Mouse (Mus musculus): ENCODE results near the gene Zfp128. TPM values are rescaled to one million over a fixed set of nuclear protein-coding genes. Genes with fewer than 3 reads are reported as not detected.
"Not testable (repeated sequence)": the region's sequence is repeated elsewhere in the genome, so short reads cannot be mapped to it uniquely, and the experiment has no call there.

Zfp128 gene
- polyA plus RNA-seq, 1 experiment from 2014 or later: 4.9 TPM

DNA sequence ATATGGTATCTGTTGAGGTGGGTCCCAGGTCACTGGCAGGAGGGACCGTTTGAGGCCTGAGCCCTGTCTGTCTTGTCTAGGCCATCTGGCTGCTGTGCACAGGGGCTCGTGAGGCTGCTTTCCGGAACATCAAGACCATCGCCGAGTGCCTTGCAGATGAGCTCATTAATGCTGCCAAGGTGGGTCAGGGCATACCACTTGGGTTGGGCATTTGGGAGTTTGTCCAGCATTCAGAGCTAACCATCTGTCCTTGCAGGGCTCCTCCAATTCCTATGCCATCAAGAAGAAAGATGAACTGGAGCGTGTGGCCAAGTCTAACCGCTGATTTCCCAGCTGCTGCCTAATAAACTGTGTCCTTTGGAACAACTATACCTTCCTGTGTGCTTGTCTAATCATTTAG, 45.3 kb downstream of the Zfp128 start:
- Histone ChIP-seq H3K4me2 (no peak overlapping the region), H3K4me1 (peaks cover 41% of the 10 kb centered on the region), H3K9me3 (no peaks in the 10 kb centered on the region), H3K36me3 (peaks cover 42% of the 10 kb centered on the region), H3K27me3 (peaks cover 41% of the 10 kb centered on the region; the same call in 1 of the 2 replicates), H3K27ac (no peak overlapping the region), H3K4me3 (no peak overlapping the region), H3K9ac (no peak overlapping the region)
- 82% methylated on average over 7 of the region's 7 CpGs for WGBS
- ATAC-seq (ENCODE audit: insufficient number of reproducible peaks, low FRiP score, low TSS enrichment, low read depth): no peak

- Histone ChIP-seq H3K27ac (no peak within 1 kb of the TSS), H3K4me3 (peak within 1 kb of the TSS; percentile 38), H3K9ac (peak within 1 kb of the TSS; percentile 35; the same call in 1 of the 2 replicates), H3K27me3 (peaks cover 41% of the 10 kb centered on the region; the same call in 1 of the 2 replicates), H3K36me3 (peaks cover 42% of the 10 kb centered on the region), H3K4me1 (peaks cover 41% of the 10 kb centered on the region), H3K4me2 (peak within 1 kb of the TSS; percentile 66), H3K9me3 (no peaks in the 10 kb centered on the region)
- 18% methylated on average over 8 of the region's 8 CpGs for WGBS
- ATAC-seq (ENCODE audit: insufficient number of reproducible peaks, low FRiP score, low TSS enrichment, low read depth): peak; percentile 27; the same call in 1 of the 2 replicates
Measured at GRCm38 (mm10) chr7:12927191-12927680, 46.3 kb downstream of the Zfp128 start, which contains the start of gene Rnf225. TSS of gene Rnf225 (plus strand) at chr7:12927416.

DNA sequence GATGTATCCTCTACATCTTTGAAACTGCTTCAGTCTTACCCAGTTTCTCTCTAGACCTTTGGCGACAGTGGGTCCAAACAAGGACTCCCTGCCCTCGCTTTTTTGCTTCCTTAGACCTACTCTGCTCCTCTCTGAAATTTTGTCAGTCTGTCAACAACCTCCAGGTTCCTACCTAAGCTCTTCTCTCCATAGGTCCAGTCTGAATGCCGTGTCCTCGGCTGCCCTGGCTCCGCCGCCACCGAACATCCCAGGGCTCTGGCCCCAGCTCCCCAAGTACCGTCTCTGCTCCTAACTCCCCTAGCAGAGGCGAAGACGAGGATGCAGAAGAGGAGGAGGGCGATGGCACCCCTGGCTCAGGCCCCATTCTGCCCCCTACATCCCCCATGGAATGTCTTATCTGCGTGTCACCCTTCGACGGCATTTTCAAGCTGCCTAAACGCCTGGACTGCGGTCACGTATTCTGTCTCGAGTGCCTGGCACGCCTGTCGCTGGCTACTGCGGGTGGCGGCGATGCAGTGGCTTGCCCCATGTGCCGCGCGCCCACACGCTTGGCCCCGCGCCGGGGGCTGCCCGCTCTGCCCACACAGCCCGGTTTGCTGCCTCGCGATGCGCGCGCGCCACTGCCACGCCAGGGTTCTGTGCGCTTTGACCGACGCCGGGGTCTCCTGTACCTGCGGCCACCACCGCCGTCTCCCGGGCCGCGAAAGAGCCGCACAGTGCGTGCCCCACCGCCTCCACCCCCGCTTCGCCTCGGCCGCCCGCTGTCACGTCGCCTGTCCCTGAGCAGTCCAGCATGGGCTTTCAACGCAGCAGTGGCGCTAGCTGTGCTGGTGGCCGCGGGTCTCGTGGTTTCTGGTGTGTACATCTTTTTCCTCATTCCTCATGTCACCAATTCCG, 47.0 kb downstream of the Zfp128 start:
- Histone ChIP-seq H3K36me3 (peaks cover 42% of the 10 kb centered on the region), H3K27me3 (peaks cover 41% of the 10 kb centered on the region; the same call in 1 of the 2 replicates), H3K4me3 (peak overlapping the region; percentile 38), H3K9me3 (no peaks in the 10 kb centered on the region), H3K4me1 (peaks cover 38% of the 10 kb centered on the region), H3K4me2 (peak overlapping the region; percentile 66), H3K9ac (peak overlapping the region; percentile 35; the same call in 1 of the 2 replicates), H3K27ac (no peak overlapping the region)
- 0 out of 2 replicates have a peak, but pooled peaks have one; percentile 27 for ATAC-seq (ENCODE audit: insufficient number of reproducible peaks, low FRiP score, low TSS enrichment, low read depth)
- WGBS: 4% methylated on average over 65 of the region's 65 CpGs

DNA sequence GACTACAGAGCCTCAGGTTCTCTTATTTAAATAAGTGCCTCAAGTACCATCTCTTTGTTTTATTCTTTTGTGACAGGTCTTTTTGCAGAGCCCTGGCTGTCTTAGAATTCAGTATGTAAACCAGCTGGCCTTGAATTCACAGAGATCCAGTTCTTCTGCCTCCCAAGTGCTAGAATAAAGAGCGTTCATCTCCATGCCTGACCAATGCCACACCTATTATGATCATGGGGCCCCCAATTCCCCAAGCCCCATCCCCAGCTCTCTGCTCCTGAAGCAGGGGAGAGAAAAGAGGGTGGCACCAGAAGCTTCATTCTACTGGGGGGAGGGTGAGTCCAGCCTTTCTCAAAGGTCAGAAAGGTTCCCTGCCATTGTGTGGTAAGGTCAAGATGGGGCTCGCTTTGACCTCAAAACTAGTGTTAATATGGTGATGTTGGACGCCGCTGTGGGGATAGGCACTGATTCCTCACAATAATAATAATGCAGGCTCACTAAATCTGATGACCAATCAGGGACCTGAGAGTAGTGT, 52.7 kb downstream of the Zfp128 start:
- Histone ChIP-seq H3K9me3 (no peaks in the 10 kb centered on the region), H3K4me3 (no peak overlapping the region), H3K36me3 (no peaks in the 10 kb centered on the region), H3K27ac (no peak overlapping the region), H3K27me3 (peaks cover 5% of the 10 kb centered on the region; the same call in 1 of the 2 replicates), H3K4me1 (no peaks in the 10 kb centered on the region), H3K9ac (no peak overlapping the region), H3K4me2 (no peak overlapping the region)
- ATAC-seq (ENCODE audit: insufficient number of reproducible peaks, low FRiP score, low TSS enrichment, low read depth): no peak
- WGBS: 80% methylated on average over 4 of the region's 4 CpGs

GRCm38 (mm10) chr7:12934808-12935207, 53.8 kb downstream of the Zfp128 start:
- H3K4me2 ChIP-seq: no peak overlapping the region
- H3K36me3 ChIP-seq: no peaks in the 10 kb centered on the region
- WGBS: 76% methylated on average over 3 of the region's 3 CpGs
- H3K9ac ChIP-seq: no peak overlapping the region
- no peaks in the 10 kb centered on the region for H3K27me3 ChIP-seq
- ATAC-seq (ENCODE audit: insufficient number of reproducible peaks, low FRiP score, low TSS enrichment, low read depth): no peak
- no peak overlapping the region for H3K27ac ChIP-seq
- no peaks in the 10 kb centered on the region for H3K9me3 ChIP-seq
- H3K4me1 ChIP-seq: no peaks in the 10 kb centered on the region
- no peak overlapping the region for H3K4me3 ChIP-seq

DNA sequence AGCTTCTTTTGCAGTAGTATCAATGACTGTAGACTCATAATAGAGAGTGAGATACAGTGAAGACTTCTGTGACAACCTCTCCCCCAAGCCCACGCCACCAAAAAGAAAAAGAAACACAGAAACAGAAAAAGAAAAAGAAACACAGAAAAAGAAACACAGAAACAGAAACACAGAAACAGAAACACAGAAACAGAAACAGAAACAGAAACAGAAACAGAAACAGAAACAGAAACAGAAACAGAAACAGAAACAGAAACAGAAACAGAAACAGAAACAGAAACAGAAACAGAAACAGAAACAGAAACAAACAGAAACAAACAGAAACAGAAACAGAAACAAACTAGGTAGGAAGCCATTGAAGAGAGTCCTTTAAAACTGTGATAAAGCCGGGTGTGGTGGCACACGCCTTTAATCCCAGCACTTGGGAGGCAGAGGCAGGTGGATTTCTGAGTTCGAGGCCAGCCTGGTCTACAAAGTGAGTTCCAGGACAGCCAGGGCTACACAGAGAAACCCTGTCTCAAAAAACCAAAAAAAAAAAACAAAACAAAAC, 56.4 kb downstream of the Zfp128 start:
- not testable (repeated sequence) for H3K9me3 ChIP-seq; H3K9ac ChIP-seq; H3K4me1 ChIP-seq; H3K27me3 ChIP-seq; H3K4me2 ChIP-seq; ATAC-seq (ENCODE audit: insufficient number of reproducible peaks, low FRiP score, low TSS enrichment, low read depth); H3K4me3 ChIP-seq; H3K36me3 ChIP-seq; H3K27ac ChIP-seq
- WGBS: 84% methylated on average over 4 of the region's 4 CpGs

DNA sequence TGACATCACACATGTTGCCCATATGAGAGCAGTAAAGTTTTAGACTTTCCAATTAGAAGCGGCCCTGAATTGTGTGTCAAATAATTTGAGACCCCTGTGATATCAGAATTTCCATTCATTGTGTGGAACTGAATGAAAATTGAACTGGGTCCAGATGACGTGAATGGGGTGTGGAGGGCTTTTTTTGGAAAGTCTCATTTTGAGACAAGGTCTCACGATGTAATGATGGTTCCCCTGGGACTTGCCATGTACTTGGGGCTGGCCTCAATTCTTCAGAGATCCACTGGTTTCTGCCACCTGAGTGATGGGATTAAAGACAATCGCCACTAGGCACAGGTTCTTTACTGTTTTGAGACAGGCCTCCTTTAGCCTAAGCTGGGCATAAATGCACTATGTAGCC, 59.6 kb downstream of the Zfp128 start:
- WGBS: 62% methylated on average over 4 of the region's 4 CpGs
- Histone ChIP-seq H3K9ac (no peak overlapping the region), H3K36me3 (no peaks in the 10 kb centered on the region), H3K4me1 (no peaks in the 10 kb centered on the region), H3K27ac (no peak overlapping the region), H3K4me3 (no peak overlapping the region), H3K4me2 (no peak overlapping the region), H3K27me3 (no peaks in the 10 kb centered on the region), H3K9me3 (no peaks in the 10 kb centered on the region)
- ATAC-seq (ENCODE audit: insufficient number of reproducible peaks, low FRiP score, low TSS enrichment, low read depth): no peak

Other genes starting within 250 kb of the Zfp128 start
- gene Vmn2r54, start 240.9 kb upstream of the Zfp128 start, polyA plus RNA-seq (2015; fragmentation: Nextera tagmentation; extraction: Ambion mirVana): not detected in 2 replicates
- gene Vmn2r55, start 196.2 kb upstream of the Zfp128 start, polyA plus RNA-seq (2015; fragmentation: Nextera tagmentation; extraction: Ambion mirVana): not detected in 2 replicates
- not detected in 2 replicates for gene Vmn2r56, start 146.2 kb upstream of the Zfp128 start, polyA plus RNA-seq (2015; fragmentation: Nextera tagmentation; extraction: Ambion mirVana)
- 9.0 and 10.0 TPM in 2 replicates for gene Zscan18, start 77.5 kb upstream of the Zfp128 start, polyA plus RNA-seq (2015; fragmentation: Nextera tagmentation; extraction: Ambion mirVana)
- 11.5 and 14.6 TPM in 2 replicates for gene Zfp329, start 62.3 kb upstream of the Zfp128 start, polyA plus RNA-seq (2015; fragmentation: Nextera tagmentation; extraction: Ambion mirVana)
- gene Zfp110, start 46.4 kb upstream of the Zfp128 start, polyA plus RNA-seq (2015; fragmentation: Nextera tagmentation; extraction: Ambion mirVana): 40.7 and 41.2 TPM in 2 replicates
- gene Zscan22, start 16.6 kb downstream of the Zfp128 start, polyA plus RNA-seq (2015; fragmentation: Nextera tagmentation; extraction: Ambion mirVana): 17.3 and 17.7 TPM in 2 replicates
- 887 and 1,056 TPM in 2 replicates for gene Rps5, start 41.1 kb downstream of the Zfp128 start, polyA plus RNA-seq (2015; fragmentation: Nextera tagmentation; extraction: Ambion mirVana)
- 1.9 and 3.0 TPM in 2 replicates for gene Rnf225, start 46.2 kb downstream of the Zfp128 start, polyA plus RNA-seq (2015; fragmentation: Nextera tagmentation; extraction: Ambion mirVana)
- gene Zfp324, start 84.7 kb downstream of the Zfp128 start, polyA plus RNA-seq (2015; fragmentation: Nextera tagmentation; extraction: Ambion mirVana): 13.3 and 13.5 TPM in 2 replicates
- 7.4 and 7.8 TPM in 2 replicates for gene Zfp446, start 96.7 kb downstream of the Zfp128 start, polyA plus RNA-seq (2015; fragmentation: Nextera tagmentation; extraction: Ambion mirVana)
- gene Slc27a5, start 117.0 kb downstream of the Zfp128 start, polyA plus RNA-seq (2015; fragmentation: Nextera tagmentation; extraction: Ambion mirVana): 0.07 and 0.20 TPM in 2 replicates
- gene Trim28, start 117.9 kb downstream of the Zfp128 start, polyA plus RNA-seq (2015; fragmentation: Nextera tagmentation; extraction: Ambion mirVana): 189 and 243 TPM in 2 replicates
- 23.7 and 25.2 TPM in 2 replicates for gene Zbtb45, start 128.9 kb downstream of the Zfp128 start, polyA plus RNA-seq (2015; fragmentation: Nextera tagmentation; extraction: Ambion mirVana)
- gene Chmp2a, start 153.6 kb downstream of the Zfp128 start, polyA plus RNA-seq (2015; fragmentation: Nextera tagmentation; extraction: Ambion mirVana): 179 and 185 TPM in 2 replicates
- 102 and 104 TPM in 2 replicates for gene Ube2m, start 157.1 kb downstream of the Zfp128 start, polyA plus RNA-seq (2015; fragmentation: Nextera tagmentation; extraction: Ambion mirVana)
- 2.5 and 3.7 TPM in 2 replicates for gene Mzf1, start 173.6 kb downstream of the Zfp128 start, polyA plus RNA-seq (2015; fragmentation: Nextera tagmentation; extraction: Ambion mirVana)
- 0.04 TPM in 1 of 2 replicates, not detected in the other for gene Vmn1r85, start 214.0 kb downstream of the Zfp128 start, polyA plus RNA-seq (2015; fragmentation: Nextera tagmentation; extraction: Ambion mirVana)
- gene Vmn1r86, start 238.7 kb downstream of the Zfp128 start, polyA plus RNA-seq (2015; fragmentation: Nextera tagmentation; extraction: Ambion mirVana): not detected in 2 replicates